Mouse (Mus musculus) myocyte (in vitro differentiated cells): Measurements from ENCODE around the gene Pkig.

Experiments
- CEBPB ChIP-seq: IDR thresholded peaks from 2 replicates; pipeline ENCODE4 v1.6.1; 2011; ENCODE audit warnings: mild to moderate bottlenecking, moderate library complexity; ENCODE audit not compliant: poor library complexity, insufficient read depth, severe bottlenecking
- E2F4 ChIP-seq: IDR thresholded peaks from one replicate; pipeline ENCODE4 v1.6.1; 2011; ENCODE audit warnings: mild to moderate bottlenecking, control low read depth, moderate library complexity; ENCODE audit not compliant: insufficient read depth
- MAX ChIP-seq: IDR thresholded peaks from one replicate; pipeline ENCODE4 v1.6.1; 2011; ENCODE audit warnings: low read depth, mild to moderate bottlenecking, control low read depth
- MYOD1 ChIP-seq, 3 experiments: IDR thresholded peaks; one replicate each; pipeline ENCODE4 v1.6.1; 2011; ENCODE audit warnings: control low read depth in 2 of 3, low read depth in 2 of 3, mild to moderate bottlenecking in 2 of 3, moderate library complexity in 1 of 3; ENCODE audit not compliant: insufficient read length in 2 of 3, control insufficient read depth in 1 of 3
- MYOG ChIP-seq, 3 experiments: IDR thresholded peaks; one replicate each; pipeline ENCODE4 v1.6.1; 2011; ENCODE audit warnings: control low read depth in 2 of 3, low read depth in 2 of 3, mild to moderate bottlenecking in 2 of 3; ENCODE audit not compliant: insufficient read length in 2 of 3, control insufficient read depth in 1 of 3, insufficient read depth in 1 of 3
- POLR2A ChIP-seq: IDR thresholded peaks from one replicate; pipeline ENCODE4 v1.6.1; 2011; ENCODE audit warnings: low read depth, mild to moderate bottlenecking, control low read depth, moderate library complexity; ENCODE audit not compliant: insufficient read length
- POLR2AphosphoS2 ChIP-seq: IDR thresholded peaks from one replicate; pipeline ENCODE4 v1.6.1; 2011; ENCODE audit warnings: low read depth, control low read depth; ENCODE audit not compliant: insufficient read length
- REST ChIP-seq: IDR thresholded peaks from one replicate; pipeline ENCODE4 v1.6.1; 2011; ENCODE audit warnings: mild to moderate bottlenecking, control low read depth, moderate library complexity; ENCODE audit not compliant: insufficient read depth, insufficient read length
- SRF ChIP-seq: IDR thresholded peaks from one replicate; pipeline ENCODE4 v1.6.1; 2011; ENCODE audit warnings: low read depth; ENCODE audit not compliant: control insufficient read depth, insufficient read length
- TCF12 ChIP-seq: IDR thresholded peaks from one replicate; pipeline ENCODE4 v1.6.1; 2011; ENCODE audit warnings: mild to moderate bottlenecking, control low read depth; ENCODE audit not compliant: poor library complexity, insufficient read depth, severe bottlenecking
- TCF3 ChIP-seq: IDR thresholded peaks from one replicate; pipeline ENCODE4 v1.6.1; 2011; ENCODE audit warnings: low read depth, control low read depth; ENCODE audit not compliant: insufficient read length
- USF1 ChIP-seq: IDR thresholded peaks from one replicate; pipeline ENCODE4 v1.6.1; 2011; ENCODE audit warnings: low read depth, mild to moderate bottlenecking, control low read depth, moderate library complexity

DNA sequence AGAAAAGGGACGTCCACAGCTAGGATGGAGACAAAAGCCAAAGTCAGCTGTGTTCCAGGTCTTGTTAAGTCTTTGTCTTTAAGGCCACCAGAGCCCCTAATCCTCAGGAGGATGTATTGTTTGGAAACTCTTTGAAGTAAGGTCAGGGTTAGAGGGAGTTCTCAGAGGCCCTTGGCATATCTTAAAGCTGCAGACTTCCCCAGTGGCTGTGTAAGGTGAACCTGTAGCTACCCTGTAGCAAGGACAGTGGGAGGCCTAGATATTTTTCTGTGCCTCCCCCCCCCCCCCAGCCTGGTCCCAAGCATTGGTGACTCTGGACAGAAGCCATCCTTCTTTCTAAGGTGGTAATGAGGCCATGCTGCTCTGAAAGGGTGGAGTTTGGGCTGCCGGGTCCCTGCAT is 38.6 kb downstream of the Pkig start:
- TF ChIP-seq E2F4: no peak
- TF ChIP-seq MYOD1 (IDR thresholded peaks at IDR 0.05; ENCODE audit: control insufficient read depth in 1 of 3, insufficient read length in 2 of 3, low read depth in 2 of 3): no peak
- TF ChIP-seq USF1: no peak
- no peak for TF ChIP-seq POLR2AphosphoS2
- TF ChIP-seq MYOG (IDR thresholded peaks at IDR 0.05; ENCODE audit: control insufficient read depth in 1 of 3, insufficient read depth in 1 of 3, insufficient read length in 2 of 3, low read depth in 2 of 3): no peak
- TF ChIP-seq TCF12: no peak
- TF ChIP-seq POLR2A: no peak
- TF ChIP-seq CEBPB: no peak
- no peak for TF ChIP-seq MAX
- TF ChIP-seq TCF3: no peak
- no peak for TF ChIP-seq REST
- no peak for TF ChIP-seq SRF
